Mouse (Mus musculus): Measurements from ENCODE around the gene Prss48. TPM values are rescaled to one million over a fixed set of nuclear protein-coding genes. Genes with fewer than 3 reads are reported as not detected.

Gene Prss48
- polyA plus RNA-seq (2012; rRNA removed) = not detected in 2 replicates

GRCm38 (mm10) chr3:86002423-86002822, at the start of gene Prss48:
Gene Prss48, minus strand, starts transcription at chr3:86002491.
- 85% methylated on average over 17 of the region's 17 CpGs for WGBS
- DNase-seq (ENCODE audit: low read depth, low spot score) = no peak

DNA sequence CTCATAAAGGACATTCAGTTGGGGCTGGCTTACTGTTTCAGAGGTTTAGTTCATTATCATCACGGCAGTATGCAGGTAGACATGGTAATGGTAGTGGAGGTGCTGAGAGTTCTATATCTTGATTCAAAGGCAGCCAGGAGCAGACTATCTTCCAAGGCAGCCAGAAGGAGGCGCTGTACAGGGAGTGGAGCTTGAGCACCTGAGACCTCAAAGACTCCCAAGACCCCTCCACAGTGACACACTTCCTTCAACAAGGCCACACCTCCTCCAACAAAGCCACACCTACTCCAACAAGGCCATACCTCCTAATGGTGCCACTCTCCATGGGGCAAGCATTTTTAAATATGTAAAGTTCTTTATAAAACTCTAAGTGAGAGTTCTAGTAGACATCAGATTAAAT, 46.8 kb upstream of the Prss48 start:
- 98% methylated on average over 2 of the region's 2 CpGs for WGBS
- no peak for DNase-seq (ENCODE audit: low read depth, low spot score)

- no peak for DNase-seq (ENCODE audit: low read depth, low spot score)
- 95% methylated on average over 9 of the region's 9 CpGs for WGBS
Measured at GRCm38 (mm10) chr3:86047686-86048408, 45.6 kb upstream of the Prss48 start.

DNA sequence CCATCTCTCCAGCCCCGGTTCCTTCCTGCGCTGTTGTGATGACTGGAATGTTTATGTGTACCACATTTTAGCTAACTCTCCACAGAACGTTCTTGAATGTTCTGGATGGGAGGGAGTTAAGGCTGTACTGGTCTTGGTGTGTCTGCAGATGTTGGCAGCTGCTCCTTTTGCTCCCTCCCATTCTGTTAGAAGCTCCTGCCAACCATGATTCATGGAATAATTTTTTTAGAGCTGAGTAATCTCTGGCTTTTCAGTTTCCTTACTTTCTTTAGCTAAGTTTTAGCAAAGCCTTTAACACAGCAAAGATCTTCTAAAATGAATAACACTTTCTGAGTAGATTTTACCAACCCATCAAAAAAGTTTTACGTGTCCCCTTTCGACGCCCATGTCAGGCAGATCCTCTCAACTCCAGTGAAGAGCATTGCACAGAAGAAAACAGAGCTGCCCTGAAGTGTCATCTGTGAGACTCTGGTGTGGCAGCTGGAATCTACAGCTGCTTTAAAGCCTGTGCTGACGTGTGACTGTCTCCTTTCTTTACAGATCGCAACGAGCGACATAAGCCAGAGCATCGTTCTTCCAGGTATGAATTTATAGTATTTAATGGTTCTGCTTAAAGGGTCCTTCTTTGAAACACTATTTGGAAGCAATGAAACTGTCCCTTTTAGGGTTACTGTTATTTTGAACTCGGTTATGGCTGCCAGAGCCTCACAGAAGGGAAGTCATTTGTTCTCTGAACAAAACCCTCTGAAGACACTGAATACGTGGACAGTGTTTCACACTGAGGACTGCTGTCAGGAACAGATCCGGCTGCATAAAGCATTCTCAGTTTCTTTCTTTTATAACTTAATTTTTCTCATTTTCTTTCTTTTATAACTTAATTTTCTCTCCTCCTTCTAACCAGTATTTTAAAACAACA, 38.3 kb upstream of the Prss48 start:
- WGBS = 63% methylated on average over 14 of the region's 14 CpGs
- DNase-seq (ENCODE audit: low read depth, low spot score) = no peak

DNA sequence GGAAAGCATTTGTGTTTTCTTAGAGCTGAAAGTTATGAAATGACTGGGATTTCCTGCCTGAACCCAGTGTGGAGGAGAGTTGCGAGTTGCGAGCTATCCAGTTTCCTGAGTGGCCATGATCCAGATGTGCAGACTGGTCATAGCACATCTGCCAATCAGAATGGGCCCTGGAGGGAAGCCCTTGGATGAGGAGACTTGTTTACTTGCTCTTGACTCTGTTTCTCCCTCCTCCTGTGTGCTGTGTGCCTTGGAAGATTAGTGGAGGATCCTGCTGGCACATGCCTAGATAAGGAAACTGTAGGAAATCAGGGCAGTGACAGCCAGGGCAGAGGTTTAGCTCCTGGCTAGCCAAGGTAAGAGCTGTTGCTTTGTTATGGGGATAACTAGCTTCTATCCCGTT, 36.4 kb upstream of the Prss48 start:
- no peak for DNase-seq (ENCODE audit: low read depth, low spot score)
- 57% methylated on average over 3 of the region's 3 CpGs for WGBS

- DNase-seq (ENCODE audit: low read depth, low spot score) = no peak
- WGBS = 80% methylated on average over 9 of the region's 9 CpGs
Measured at GRCm38 (mm10) chr3:86037926-86038484, 35.7 kb upstream of the Prss48 start.

DNA sequence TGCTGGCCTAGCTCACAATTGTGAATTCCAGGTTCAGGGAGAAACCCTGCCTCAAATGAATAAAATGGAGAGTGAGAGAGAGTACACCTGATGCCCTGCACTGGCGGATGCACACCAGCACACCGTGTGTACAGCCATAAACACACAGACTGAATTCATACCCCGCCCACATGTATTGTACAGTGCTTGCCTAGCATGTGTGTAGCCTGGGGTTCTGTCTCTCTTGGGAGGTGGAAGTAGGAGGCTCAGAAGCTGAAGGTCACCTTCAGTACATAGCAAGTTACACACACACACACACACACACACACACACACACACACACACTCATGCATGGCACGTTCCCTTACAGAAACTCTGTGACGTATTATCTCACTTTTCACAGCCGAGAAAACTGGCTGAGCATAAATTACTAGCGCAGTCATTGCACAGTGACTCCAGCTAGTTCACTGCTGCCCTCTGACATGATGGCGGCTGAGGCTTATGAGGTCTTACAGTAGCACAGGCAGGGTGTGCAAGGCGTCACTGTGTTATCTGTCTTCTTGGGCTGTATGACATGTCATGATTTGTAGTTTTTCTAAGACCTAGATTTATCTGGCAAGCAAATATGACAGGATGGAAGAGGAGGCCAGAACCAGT, 31.3 kb upstream of the Prss48 start:
- WGBS = 82% methylated on average over 9 of the region's 9 CpGs
- DNase-seq (ENCODE audit: low read depth, low spot score) = no peak

DNA sequence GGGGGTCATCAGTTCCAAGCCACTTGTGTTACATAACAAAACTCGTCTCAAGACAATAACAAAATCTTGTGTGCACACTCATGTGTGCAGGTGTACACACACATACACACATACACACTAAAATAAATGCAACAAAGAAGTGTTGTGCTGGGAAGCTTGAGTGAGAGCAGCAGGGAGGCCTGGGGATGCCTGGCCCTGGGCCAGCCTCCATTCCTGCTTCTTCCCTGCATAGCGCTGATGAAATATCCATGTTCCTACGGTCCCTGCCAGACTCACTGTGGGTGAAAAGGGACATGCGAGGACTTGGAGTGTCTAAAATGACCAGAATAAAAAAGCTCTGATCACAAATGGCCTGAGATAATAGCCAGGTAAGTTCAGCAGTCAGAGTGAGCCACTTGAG, 28.3 kb upstream of the Prss48 start:
- DNase-seq (ENCODE audit: low read depth, low spot score) = no peak
- 74% methylated on average over 4 of the region's 4 CpGs for WGBS

- DNase-seq (ENCODE audit: low read depth, low spot score) = no peak
- 84% methylated on average over 15 of the region's 15 CpGs for WGBS
Measured at GRCm38 (mm10) chr3:86028658-86029375, 26.5 kb upstream of the Prss48 start.

DNA sequence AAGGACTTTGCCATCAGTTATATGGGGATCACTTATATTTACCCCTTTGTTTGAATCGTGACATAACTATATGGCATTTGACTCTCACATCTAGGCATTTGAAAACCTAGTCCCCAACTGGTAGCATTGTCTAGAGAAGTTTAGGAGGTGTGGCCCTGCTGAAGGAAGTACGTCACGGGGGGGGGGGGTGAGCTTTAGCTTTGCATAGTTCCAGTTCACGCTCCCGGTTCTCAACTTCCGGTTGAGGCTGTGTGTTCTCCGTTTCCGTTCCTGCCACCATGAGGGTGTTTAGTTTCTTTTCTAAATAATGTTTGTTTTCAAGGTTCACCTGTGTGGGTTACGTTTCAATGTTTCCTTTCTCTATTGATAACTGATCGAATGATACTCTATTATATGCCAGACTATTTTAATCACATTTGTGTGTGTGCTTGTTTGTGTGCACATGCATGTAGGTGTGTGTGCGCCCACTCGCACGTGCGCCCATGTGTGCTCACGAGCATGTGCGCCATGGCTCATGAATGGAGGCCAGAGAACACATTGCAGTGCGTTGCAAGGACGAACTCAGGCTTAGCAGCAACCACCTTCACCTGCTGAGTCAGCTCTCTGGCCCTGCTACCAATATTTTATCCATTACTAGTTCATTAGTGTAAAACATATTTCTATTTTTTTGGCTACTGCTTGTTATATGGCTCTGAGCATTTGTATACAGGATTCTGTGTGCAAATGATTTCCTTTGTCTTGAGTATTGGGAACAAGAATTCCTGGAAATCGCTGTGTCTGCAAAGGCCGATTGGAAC, 23.2 kb upstream of the Prss48 start:
- 96% methylated on average over 20 of the region's 20 CpGs for WGBS
- no peak for DNase-seq (ENCODE audit: low read depth, low spot score)

DNA sequence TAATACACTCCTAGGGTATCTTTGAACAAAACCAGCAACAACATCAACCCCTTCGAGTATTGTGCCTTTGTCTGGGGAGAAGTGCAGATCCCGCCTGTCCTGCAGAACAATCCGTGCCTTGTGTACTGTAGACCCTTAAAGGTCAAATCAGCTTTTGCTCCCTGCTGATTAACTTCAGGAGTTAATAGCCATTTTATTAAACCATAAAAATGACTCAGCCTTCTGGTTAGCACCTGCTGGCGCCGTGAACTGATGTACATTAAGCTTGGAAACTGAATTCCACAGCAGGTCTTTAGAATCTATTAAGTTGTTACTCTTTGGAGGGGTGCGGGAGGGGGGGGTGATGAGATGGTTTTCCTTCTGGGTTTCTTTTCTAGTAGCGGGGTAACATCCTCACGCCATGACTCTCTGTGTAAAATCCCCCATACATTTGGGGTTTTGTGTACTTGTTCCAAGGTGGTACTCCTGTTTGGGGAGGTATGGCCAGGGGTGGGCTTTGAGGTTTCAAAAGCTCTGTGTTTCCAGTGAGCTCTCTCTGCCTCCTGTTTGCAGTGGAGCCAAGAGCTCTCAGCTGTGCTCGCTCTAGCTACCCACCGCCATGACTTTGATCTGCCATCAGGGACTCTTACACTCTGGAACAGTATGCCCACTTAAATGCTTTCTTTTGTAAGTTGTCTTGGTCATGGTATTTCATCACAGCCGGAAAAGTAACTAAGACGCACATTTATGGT, 21.9 kb upstream of the Prss48 start:
- no peak for DNase-seq (ENCODE audit: low read depth, low spot score)

GRCm38 (mm10) chr3:86021651-86022050, 19.4 kb upstream of the Prss48 start:
- no peak for DNase-seq (ENCODE audit: low read depth, low spot score)
- WGBS = 94% methylated on average over 4 of the region's 4 CpGs

More for the DNA sequence above, 21.9 kb upstream of the Prss48 start:
- WGBS = 90% methylated on average over 12 of the region's 12 CpGs

GRCm38 (mm10) chr3:86020921-86021650, 18.8 kb upstream of the Prss48 start:
- 79% methylated on average over 16 of the region's 16 CpGs for WGBS
- no peak for DNase-seq (ENCODE audit: low read depth, low spot score)

- no peak for DNase-seq (ENCODE audit: low read depth, low spot score)
- 73% methylated on average over 8 of the region's 8 CpGs for WGBS
Measured at GRCm38 (mm10) chr3:86017484-86017883, 15.2 kb upstream of the Prss48 start.

GRCm38 (mm10) chr3:86016965-86017364, 14.7 kb upstream of the Prss48 start:
- no peak for DNase-seq (ENCODE audit: low read depth, low spot score)
- WGBS = 62% methylated on average over 1 of the region's 1 CpGs

GRCm38 (mm10) chr3:86013837-86014236, 11.5 kb upstream of the Prss48 start:
- DNase-seq (ENCODE audit: low read depth, low spot score) = no peak
- WGBS = 32% methylated on average over 10 of the region's 10 CpGs

DNA sequence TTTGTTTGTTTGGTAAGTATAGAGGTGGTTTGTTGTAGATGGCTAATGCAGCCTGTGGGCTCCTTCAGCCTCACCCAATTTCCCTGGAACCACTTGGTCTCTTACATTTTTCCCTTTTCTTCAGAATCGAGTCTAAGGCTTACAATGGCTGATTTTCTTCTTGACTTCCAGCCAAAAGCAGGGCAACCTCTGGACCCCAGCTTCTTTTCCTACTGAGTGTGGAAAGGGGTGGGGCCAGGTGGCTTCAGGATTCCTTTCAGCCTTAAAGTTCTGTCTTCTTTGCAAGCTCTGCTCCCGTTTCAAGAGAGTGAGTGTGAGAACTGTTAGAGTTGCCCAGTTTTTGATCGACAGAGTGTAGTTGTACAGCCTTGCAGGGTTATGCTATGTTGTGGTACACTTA, 9.5 kb upstream of the Prss48 start:
- no peak for DNase-seq (ENCODE audit: low read depth, low spot score)
- 39% methylated on average over 3 of the region's 3 CpGs for WGBS

Data from large intestine, adult 2 months (tissue).